Mouse (Mus musculus) adrenal gland, adult (tissue): ENCODE data around the gene Gpd1l.

Experiments used
- DNase-seq, 2 experiments: peaks; one replicate each; pipeline ENCODE4 v3.0.0; 2022 to 2023; ENCODE audit warnings: low spot score in 1 of 2; ENCODE audit not compliant: inconsistent age in 2 of 2

The Gpd1l gene

GRCm38 (mm10) chr9:114851419-114852190 is 82.2 kb downstream of the Gpd1l start:
- peak in 1 of 2 experiments; percentile 29 for DNase-seq
